In the genomic region with DNA sequence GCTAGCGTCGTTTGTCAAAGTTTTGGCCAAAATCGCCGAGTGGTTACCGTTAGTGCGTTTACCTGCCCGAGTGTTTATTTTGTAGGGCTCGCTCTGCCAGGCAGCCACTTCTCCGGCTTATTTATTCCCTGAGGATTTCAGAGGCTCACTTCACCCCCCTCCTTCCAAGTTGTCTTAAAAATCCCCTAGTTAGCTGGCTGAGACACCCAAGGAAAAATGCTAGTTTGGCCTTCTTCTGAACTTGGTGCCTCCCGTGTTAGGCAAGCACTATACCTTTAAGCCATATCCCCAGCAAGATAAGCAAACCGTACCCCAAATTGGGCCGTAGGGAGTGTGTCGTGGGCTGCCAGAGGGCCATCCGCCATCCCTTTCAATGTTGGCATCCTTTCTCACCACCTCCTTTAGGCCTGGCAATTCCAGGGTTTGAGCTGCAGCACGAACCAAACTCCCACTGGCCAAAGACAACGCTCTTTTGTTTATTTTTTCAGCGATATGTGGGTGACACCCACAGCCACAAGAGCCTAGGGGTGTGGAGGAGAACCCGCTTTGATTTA, we compare ENCODE assay signal across 8 mouse cellular contexts. TPM values are rescaled to one million over a fixed set of nuclear protein-coding genes. Genes with fewer than 3 reads are reported as not detected.
DNase-seq lines count a peak whose midpoint lies in the region; ATAC-seq and TF ChIP-seq lines count a peak whose summit lies in the region.

No protein-coding gene starts in this region.

- H3K27ac ChIP-seq in liver, adult 2 months (replicated peaks; ENCODE audit: insufficient read depth, low read depth, low read length): peak overlapping the region; percentile 73
- H3K27ac ChIP-seq in forebrain, embryonic 13.5 days: 0 out of 2 replicates have a peak overlapping the region, but pooled peaks have one; percentile 36
- peak overlapping the region; percentile 76 for H3K27ac ChIP-seq in liver, embryonic 13.5 days
- peak overlapping the region; percentile 87 for H3K27ac ChIP-seq in neural tube, embryonic 15.5 days (replicated peaks)

- H3K27me3 ChIP-seq in liver, adult 2 months (ENCODE audit: control insufficient read depth, insufficient read depth, low read length): no peaks in the 10 kb centered on the region
- H3K27me3 ChIP-seq in forebrain, embryonic 13.5 days: peaks cover 3% of the 10 kb centered on the region; the same call in 1 of the 2 replicates
- H3K27me3 ChIP-seq in liver, embryonic 13.5 days: peaks cover 12% of the 10 kb centered on the region; the same call in 1 of the 2 replicates
- peaks cover 3% of the 10 kb centered on the region for H3K27me3 ChIP-seq in neural tube, embryonic 15.5 days (replicated peaks)

- H3K79me2 ChIP-seq in liver, adult 2 months (ENCODE audit: control insufficient read depth, insufficient read depth, low read length): peaks cover 14% of the 10 kb centered on the region; the same call in 1 of the 2 replicates

- TF ChIP-seq POLR2A in liver, adult 2 months (IDR thresholded peaks at IDR 0.05; ENCODE audit: extremely low read depth, insufficient read depth, low read length): no peak

- H3K4me3 ChIP-seq in liver, adult 2 months (ENCODE audit: insufficient read depth, low read depth, low read length): peak overlapping the region; percentile 40
- H3K4me3 ChIP-seq in forebrain, embryonic 13.5 days: peak overlapping the region; percentile 65
- peak overlapping the region; percentile 77 for H3K4me3 ChIP-seq in liver, embryonic 13.5 days (replicated peaks)
- H3K4me3 ChIP-seq in neural tube, embryonic 15.5 days (replicated peaks): peak overlapping the region; percentile 63

- peak overlapping the region; percentile 69 for H3K9ac ChIP-seq in liver, adult 2 months (ENCODE audit: low read depth, low read length)
- H3K9ac ChIP-seq in forebrain, embryonic 13.5 days: peak overlapping the region; percentile 71
- peak overlapping the region; percentile 65 for H3K9ac ChIP-seq in liver, embryonic 13.5 days
- H3K9ac ChIP-seq in neural tube, embryonic 15.5 days (replicated peaks): peak overlapping the region; percentile 79

- H3K36me3 ChIP-seq in liver, adult 2 months (ENCODE audit: control insufficient read depth, insufficient read depth, low read length): no peaks in the 10 kb centered on the region; the same call in 1 of the 2 replicates
- H3K36me3 ChIP-seq in forebrain, embryonic 13.5 days (ENCODE audit: poor library complexity, severe bottlenecking): 0 out of 2 replicates have a peak, but pooled peaks cover 2% of the 10 kb centered on the region
- peaks cover 2% of the 10 kb centered on the region for H3K36me3 ChIP-seq in liver, embryonic 13.5 days
- no peaks in the 10 kb centered on the region for H3K36me3 ChIP-seq in neural tube, embryonic 15.5 days

- H3K4me1 ChIP-seq in liver, adult 2 months (ENCODE audit: control insufficient read depth, insufficient read depth, low read length): peaks cover 7% of the 10 kb centered on the region
- H3K4me1 ChIP-seq in forebrain, embryonic 13.5 days: peaks cover 19% of the 10 kb centered on the region
- H3K4me1 ChIP-seq in liver, embryonic 13.5 days (replicated peaks): peaks cover 30% of the 10 kb centered on the region
- peaks cover 20% of the 10 kb centered on the region for H3K4me1 ChIP-seq in neural tube, embryonic 15.5 days

- peak overlapping the region; percentile 86 for H3K4me2 ChIP-seq in forebrain, embryonic 13.5 days
- peak overlapping the region; percentile 91 for H3K4me2 ChIP-seq in liver, embryonic 13.5 days
- peak overlapping the region; percentile 82 for H3K4me2 ChIP-seq in neural tube, embryonic 15.5 days

- 5% methylated on average over 18 of the region's 18 CpGs for WGBS in liver, adult 2 months
- WGBS in forebrain, embryonic 13.5 days: 6% methylated on average over 18 of the region's 18 CpGs
- 12% methylated on average over 18 of the region's 18 CpGs for WGBS in liver, embryonic 13.5 days (ENCODE audit: insufficient replicate concordance)
- WGBS in neural tube, embryonic 15.5 days: 4% methylated on average over 18 of the region's 18 CpGs

- peak; percentile 40 for ATAC-seq in forebrain, embryonic 13.5 days
- ATAC-seq in inflammation-experienced regulatory T-cells, adult 6 months: peak; percentile 36
- ATAC-seq in liver, embryonic 13.5 days (ENCODE audit: low read depth): peak; percentile 45
- ATAC-seq in neural tube, embryonic 15.5 days (ENCODE audit: low FRiP score): peak; percentile 42

- H3K9me3 ChIP-seq in forebrain, embryonic 13.5 days (replicated peaks): no peaks in the 10 kb centered on the region
- no peaks in the 10 kb centered on the region for H3K9me3 ChIP-seq in liver, embryonic 13.5 days (replicated peaks)
- H3K9me3 ChIP-seq in neural tube, embryonic 15.5 days (replicated peaks): no peaks in the 10 kb centered on the region

- no peak for TF ChIP-seq CTCF in liver, adult 2 months (IDR thresholded peaks at IDR 0.05; ENCODE audit: low read depth, low read length)

- peak; percentile 39 for DNase-seq in liver, adult 2 months (ENCODE audit: extremely low read depth, low read depth, low spot score)
- no peak for DNase-seq in liver
- peak; percentile 70 for DNase-seq in brain, adult 2 months (ENCODE audit: low read depth, low spot score)
- DNase-seq in liver, embryonic 13.5 days: peak; percentile 23
- no peak for DNase-seq in T-cell, adult 2 months (ENCODE audit: low spot score)

RNA-seq across cellular contexts. Expression of a gene that starts 0.4 kb away (rescaled TPM):
- 0.07 and 0.09 TPM in 2 replicates for total RNA-seq in liver, adult 2 months (2014; rRNA removed)
- polyA plus RNA-seq in liver, adult 2 months (2012; rRNA removed): 0.27 and 0.83 TPM in 2 replicates
- polyA plus RNA-seq in forebrain, embryonic 13.5 days (2015; fragmentation: Nextera tagmentation; extraction: Ambion mirVana): 0.22 TPM in 1 of 2 replicates, not detected in the other
- not detected for polyA plus RNA-seq in inflammation-experienced regulatory T-cells, adult 6 months (2017; shearing (Covaris generic))
- polyA plus RNA-seq in liver, embryonic 13.5 days (2015; fragmentation: Nextera tagmentation; extraction: Ambion mirVana): 0.14 TPM in 1 of 2 replicates, not detected in the other
- 8.8 and 11.0 TPM in 2 replicates for polyA plus RNA-seq in neural tube, embryonic 15.5 days (2015; fragmentation: Nextera tagmentation; extraction: Ambion mirVana)

RNA-seq across cellular contexts. Expression of a gene that starts 0.5 kb away (rescaled TPM):
- total RNA-seq in liver, adult 2 months (2014; rRNA removed): 194 and 217 TPM in 2 replicates
- 375 and 403 TPM in 2 replicates for polyA plus RNA-seq in liver, adult 2 months (2012; rRNA removed)
- polyA plus RNA-seq in forebrain, embryonic 13.5 days (2015; fragmentation: Nextera tagmentation; extraction: Ambion mirVana): 223 and 229 TPM in 2 replicates
- polyA plus RNA-seq in inflammation-experienced regulatory T-cells, adult 6 months (2017; shearing (Covaris generic)): 100 to 1,000 TPM; 115 to 153 (median 125) TPM
- polyA plus RNA-seq in liver, embryonic 13.5 days (2015; fragmentation: Nextera tagmentation; extraction: Ambion mirVana): 140 and 164 TPM in 2 replicates
- 311 and 314 TPM in 2 replicates for polyA plus RNA-seq in neural tube, embryonic 15.5 days (2015; fragmentation: Nextera tagmentation; extraction: Ambion mirVana)

RNA-seq across cellular contexts. Expression of a gene that starts 37.2 kb away (rescaled TPM):
- 0.13 and 0.37 TPM in 2 replicates for total RNA-seq in liver, adult 2 months (2014; rRNA removed)
- polyA plus RNA-seq in liver, adult 2 months (2012; rRNA removed): 1.5 and 3.5 TPM in 2 replicates
- 6.6 and 7.8 TPM in 2 replicates for polyA plus RNA-seq in forebrain, embryonic 13.5 days (2015; fragmentation: Nextera tagmentation; extraction: Ambion mirVana)
- polyA plus RNA-seq in inflammation-experienced regulatory T-cells, adult 6 months (2017; shearing (Covaris generic)): 1 to 10 TPM; 3.2 to 7.6 (median 6.6) TPM
- polyA plus RNA-seq in liver, embryonic 13.5 days (2015; fragmentation: Nextera tagmentation; extraction: Ambion mirVana): 1.8 and 2.5 TPM in 2 replicates
- 4.4 and 6.3 TPM in 2 replicates for polyA plus RNA-seq in neural tube, embryonic 15.5 days (2015; fragmentation: Nextera tagmentation; extraction: Ambion mirVana)

RNA-seq across cellular contexts. Expression of a gene that starts 45.2 kb away (rescaled TPM):
- total RNA-seq in liver, adult 2 months (2014; rRNA removed): 3.8 and 10.0 TPM in 2 replicates
- 10.5 and 15.0 TPM in 2 replicates for polyA plus RNA-seq in liver, adult 2 months (2012; rRNA removed)
- 6.2 and 8.8 TPM in 2 replicates for polyA plus RNA-seq in forebrain, embryonic 13.5 days (2015; fragmentation: Nextera tagmentation; extraction: Ambion mirVana)
- polyA plus RNA-seq in inflammation-experienced regulatory T-cells, adult 6 months (2017; shearing (Covaris generic)): not detected
- polyA plus RNA-seq in liver, embryonic 13.5 days (2015; fragmentation: Nextera tagmentation; extraction: Ambion mirVana): 1.5 and 1.8 TPM in 2 replicates
- polyA plus RNA-seq in neural tube, embryonic 15.5 days (2015; fragmentation: Nextera tagmentation; extraction: Ambion mirVana): 34.0 and 39.1 TPM in 2 replicates

Comparison
In these comparisons a context has a peak if more than half of its experiments do, and no peak if none do; other contexts are left out.
1. DNase-seq: peak in liver, adult 2 months (single experiment), brain, adult 2 months (single experiment) and liver, embryonic 13.5 days (single experiment); none in liver (single experiment) and T-cell, adult 2 months (single experiment).
2. H3K27ac ChIP-seq: peak in every context shown above with its lines; median percentile 87 in neural tube, embryonic 15.5 days; 76 in liver, embryonic 13.5 days; 73 in liver, adult 2 months; 36 in forebrain, embryonic 13.5 days.
3. Peak in every context shown above with its lines, with median percentiles within 50 percentile points of each other: H3K4me3 ChIP-seq, H3K9ac ChIP-seq, ATAC-seq and H3K4me2 ChIP-seq.